13 mouse cellular contexts compared by ENCODE assay signal in genomic region chr7:16956410-16957265, GRCm38 (mm10). TPM values are rescaled to one million over a fixed set of nuclear protein-coding genes. Genes with fewer than 3 reads are reported as not detected.
DNase-seq lines count a peak whose midpoint lies in the region; ATAC-seq and TF ChIP-seq lines count a peak whose summit lies in the region.
"Had no signal": no experiment of that assay in that cellular context is flagged by ENCODE, and none has a peak within 500 bp of the region (broad histone marks: within the 10 kb centered on the region; RNA-seq: fewer than 3 reads in every experiment).

No protein-coding gene starts in this region.

- no peaks in the 10 kb centered on the region for H3K27me3 ChIP-seq in forebrain, embryonic 15.5 days
- H3K27me3 ChIP-seq in neural tube, embryonic 14.5 days (ENCODE audit: control insufficient read depth, insufficient read depth, low read length): no peaks in the 10 kb centered on the region
- H3K27me3 ChIP-seq in heart, embryonic 10.5 days (ENCODE audit: insufficient read depth, poor library complexity, severe bottlenecking): peaks cover 22% of the 10 kb centered on the region

- peak overlapping the region; percentile 34 for H3K4me2 ChIP-seq in forebrain, embryonic 15.5 days (replicated peaks)
- peak overlapping the region; percentile 35; the same call in 1 of the 2 replicates for H3K4me2 ChIP-seq in neural tube, embryonic 14.5 days (ENCODE audit: low read depth, low read length)

- WGBS in forebrain, embryonic 15.5 days: 32% methylated on average over 15 of the region's 15 CpGs
- 29% methylated on average over 15 of the region's 15 CpGs for WGBS in neural tube, embryonic 14.5 days
- WGBS in heart, embryonic 10.5 days: 62% methylated on average over 15 of the region's 15 CpGs

- no peaks in the 10 kb centered on the region for H3K9me3 ChIP-seq in forebrain, embryonic 15.5 days
- H3K9me3 ChIP-seq in neural tube, embryonic 14.5 days (ENCODE audit: control insufficient read depth, low read length): no peaks in the 10 kb centered on the region
- no peaks in the 10 kb centered on the region for H3K9me3 ChIP-seq in heart, embryonic 10.5 days

- peak; percentile 76 for ATAC-seq in forebrain, embryonic 15.5 days (replicated peaks)
- peak; percentile 48; the same call in 1 of the 2 replicates for ATAC-seq in neural tube, embryonic 14.5 days (ENCODE audit: low read depth)

- H3K9ac ChIP-seq in forebrain, embryonic 15.5 days (replicated peaks): 0 out of 2 replicates have a peak overlapping the region, but pooled peaks have one; percentile 23
- no peak overlapping the region for H3K9ac ChIP-seq in neural tube, embryonic 14.5 days (replicated peaks; ENCODE audit: low read depth, low read length)

- H3K4me1 ChIP-seq in forebrain, embryonic 15.5 days: peaks cover 52% of the 10 kb centered on the region
- peaks cover 31% of the 10 kb centered on the region for H3K4me1 ChIP-seq in neural tube, embryonic 14.5 days (ENCODE audit: control insufficient read depth, insufficient read depth, low read length)
- peaks cover 6% of the 10 kb centered on the region for H3K4me1 ChIP-seq in heart, embryonic 10.5 days

- no peak overlapping the region for H3K4me3 ChIP-seq in left cerebral cortex, adult 2 months
- H3K4me3 ChIP-seq in forebrain, embryonic 15.5 days: peak overlapping the region; percentile 16; the same call in 1 of the 2 replicates
- H3K4me3 ChIP-seq in neural tube, embryonic 14.5 days (ENCODE audit: low read depth, low read length): no peak overlapping the region
- no peak overlapping the region for H3K4me3 ChIP-seq in heart, embryonic 10.5 days

- peak; percentile 50 to 65 for DNase-seq in left cerebral cortex, adult 2 months (ENCODE audit: extremely low spot score in 1 of 2, low spot score in 2 of 2)
- no peak for DNase-seq in left cerebral cortex, postnatal 4 days
- peak; percentile 59 to 78 for DNase-seq in layer of hippocampus, postnatal 14 days (ENCODE audit: low spot score in 2 of 2)
- no peak for DNase-seq in natural killer cell, adult 2 months (ENCODE audit: low spot score in 2 of 2)
- no peak for DNase-seq in urinary bladder, postnatal 10 days (ENCODE audit: low spot score)
- no peak for DNase-seq in heart, embryonic 10.5 days (ENCODE audit: low spot score)
- DNase-seq: cerebellum, postnatal 25 days; kidney, adult 11 months; liver; thymus, adult 2 months had no signal

- intact Hi-C loops in left cerebral cortex, adult 2 months (cut with DNase I): no loop called here
- intact Hi-C loops in left cerebral cortex, postnatal 4 days (cut with DNase I): no loop called here

- H3K36me3 ChIP-seq in forebrain, embryonic 15.5 days: no peaks in the 10 kb centered on the region
- no peaks in the 10 kb centered on the region for H3K36me3 ChIP-seq in neural tube, embryonic 14.5 days (ENCODE audit: control insufficient read depth, insufficient read depth, low read length)
- no peaks in the 10 kb centered on the region for H3K36me3 ChIP-seq in heart, embryonic 10.5 days

- H3K27ac ChIP-seq in left cerebral cortex, adult 2 months: peak overlapping the region; percentile 94
- H3K27ac ChIP-seq in forebrain, embryonic 15.5 days (replicated peaks): peak overlapping the region; percentile 93
- peak overlapping the region; percentile 87 for H3K27ac ChIP-seq in neural tube, embryonic 14.5 days (ENCODE audit: low read depth, low read length)
- no peak overlapping the region for H3K27ac ChIP-seq in heart, embryonic 10.5 days

- TF ChIP-seq CTCF in left cerebral cortex, adult 2 months (IDR thresholded peaks at IDR 0.05): no peak

RNA-seq across cellular contexts. Expression of gene Pnmal1, which starts 2.8 kb away (rescaled TPM):
- total RNA-seq in left cerebral cortex, adult 2 months (2021): 100 to 1,000 TPM; 106 to 118 TPM
- 10 to 100 TPM; 56.0 to 57.6 TPM for total RNA-seq in left cerebral cortex, postnatal 4 days (2021)
- 47.9 and 53.1 TPM in 2 replicates for polyA plus RNA-seq in forebrain, embryonic 15.5 days (2015; fragmentation: Nextera tagmentation; extraction: Ambion mirVana)
- total RNA-seq in layer of hippocampus, postnatal 14 days (2021): 10 to 100 TPM; 72.5 to 74.5 TPM
- polyA plus RNA-seq in neural tube, embryonic 14.5 days (2014; fragmentation: Nextera tagmentation; extraction: Ambion mirVana): 60.1 and 60.7 TPM in 2 replicates
- 0.16 and 0.30 TPM in 2 replicates for polyA plus RNA-seq in heart, embryonic 10.5 days (2016; fragmentation: Nextera tagmentation; extraction: Ambion mirVana)
- polyA plus RNA-seq: gonadal fat pad, adult 2 months; thymus, adult 2 months had no signal

RNA-seq across cellular contexts. Expression of gene Pnmal2, which starts 12.2 kb away (rescaled TPM):
- total RNA-seq in left cerebral cortex, adult 2 months (2021): 100 to 1,000 TPM; 304 to 311 TPM
- total RNA-seq in left cerebral cortex, postnatal 4 days (2021): 100 to 1,000 TPM; 169 to 194 TPM
- polyA plus RNA-seq in forebrain, embryonic 15.5 days (2015; fragmentation: Nextera tagmentation; extraction: Ambion mirVana): 87.4 and 102 TPM in 2 replicates
- total RNA-seq in layer of hippocampus, postnatal 14 days (2021): 100 to 1,000 TPM; 240 to 246 TPM
- polyA plus RNA-seq in neural tube, embryonic 14.5 days (2014; fragmentation: Nextera tagmentation; extraction: Ambion mirVana): 68.1 and 92.1 TPM in 2 replicates
- polyA plus RNA-seq in heart, embryonic 10.5 days (2016; fragmentation: Nextera tagmentation; extraction: Ambion mirVana): 1.7 and 2.2 TPM in 2 replicates

RNA-seq across cellular contexts. Expression of gene Gm42372, which starts 26.2 kb away (rescaled TPM):
- 10 to 100 TPM; 62.3 to 67.7 TPM for total RNA-seq in left cerebral cortex, adult 2 months (2021)
- 10 to 100 TPM; 38.0 to 41.8 TPM for total RNA-seq in left cerebral cortex, postnatal 4 days (2021)
- 3.7 and 4.3 TPM in 2 replicates for polyA plus RNA-seq in forebrain, embryonic 15.5 days (2015; fragmentation: Nextera tagmentation; extraction: Ambion mirVana)
- total RNA-seq in layer of hippocampus, postnatal 14 days (2021): 10 to 100 TPM; 46.2 to 49.3 TPM
- 7.4 and 10.1 TPM in 2 replicates for polyA plus RNA-seq in neural tube, embryonic 14.5 days (2014; fragmentation: Nextera tagmentation; extraction: Ambion mirVana)
- polyA plus RNA-seq in heart, embryonic 10.5 days (2016; fragmentation: Nextera tagmentation; extraction: Ambion mirVana): 0.22 and 0.24 TPM in 2 replicates
- polyA plus RNA-seq: gonadal fat pad, adult 2 months had no signal

RNA-seq across cellular contexts. Expression of gene Calm3, which starts 32.7 kb away (rescaled TPM):
- total RNA-seq in left cerebral cortex, adult 2 months (2021): 1,000 to 10,000 TPM; 1,732 to 1,834 TPM
- 1,000 to 10,000 TPM; 1,235 to 1,345 TPM for total RNA-seq in left cerebral cortex, postnatal 4 days (2021)
- polyA plus RNA-seq in forebrain, embryonic 15.5 days (2015; fragmentation: Nextera tagmentation; extraction: Ambion mirVana): 291 and 305 TPM in 2 replicates
- total RNA-seq in layer of hippocampus, postnatal 14 days (2021): 1,000 to 10,000 TPM; 2,318 to 2,416 TPM
- 412 and 503 TPM in 2 replicates for polyA plus RNA-seq in neural tube, embryonic 14.5 days (2014; fragmentation: Nextera tagmentation; extraction: Ambion mirVana)
- 114 and 117 TPM in 2 replicates for polyA plus RNA-seq in heart, embryonic 10.5 days (2016; fragmentation: Nextera tagmentation; extraction: Ambion mirVana)

RNA-seq across cellular contexts. Expression of gene Ccdc8, which starts 35.9 kb away (rescaled TPM):
- 1 to 10 TPM; 2.2 to 2.4 TPM for total RNA-seq in left cerebral cortex, adult 2 months (2021)
- total RNA-seq in left cerebral cortex, postnatal 4 days (2021): 1 to 10 TPM; 3.3 to 4.3 TPM
- 6.8 and 7.0 TPM in 2 replicates for polyA plus RNA-seq in forebrain, embryonic 15.5 days (2015; fragmentation: Nextera tagmentation; extraction: Ambion mirVana)
- total RNA-seq in layer of hippocampus, postnatal 14 days (2021): 1 to 10 TPM; 3.0 to 3.1 TPM
- polyA plus RNA-seq in neural tube, embryonic 14.5 days (2014; fragmentation: Nextera tagmentation; extraction: Ambion mirVana): 2.3 and 5.6 TPM in 2 replicates
- polyA plus RNA-seq in heart, embryonic 10.5 days (2016; fragmentation: Nextera tagmentation; extraction: Ambion mirVana): 13.3 and 19.7 TPM in 2 replicates

Comparison
In these comparisons a context has a peak if more than half of its experiments do, and no peak if none do; other contexts are left out.
1. DNase-seq: peak in left cerebral cortex, adult 2 months (2 of 2) and layer of hippocampus, postnatal 14 days (2 of 2); none in left cerebral cortex, postnatal 4 days (single experiment), natural killer cell, adult 2 months (0 of 2), urinary bladder, postnatal 10 days (single experiment) and heart, embryonic 10.5 days (single experiment).